12 mouse cellular contexts compared by ENCODE assay signal in genomic region chr1:72578351-72578750, GRCm38 (mm10). TPM values are rescaled to one million over a fixed set of nuclear protein-coding genes. Genes with fewer than 3 reads are reported as not detected.
DNase-seq lines count a peak whose midpoint lies in the region; ATAC-seq lines count a peak whose summit lies in the region.
"Had no signal": no experiment of that assay in that cellular context is flagged by ENCODE, and none has a peak within 500 bp of the region (broad histone marks: within the 10 kb centered on the region; RNA-seq: fewer than 3 reads in every experiment).

No protein-coding gene starts in this region.

- no peak overlapping the region for H3K9ac ChIP-seq in neural tube, embryonic 11.5 days (ENCODE audit: low read length)
- H3K9ac ChIP-seq in limb, embryonic 12.5 days (replicated peaks): no peak overlapping the region
- H3K9ac ChIP-seq: embryonic facial prominence, embryonic 12.5 days; liver, embryonic 13.5 days had no signal

- H3K9me3 ChIP-seq in neural tube, embryonic 11.5 days (ENCODE audit: control insufficient read depth, low read length): no peaks in the 10 kb centered on the region
- no peaks in the 10 kb centered on the region for H3K9me3 ChIP-seq in limb, embryonic 12.5 days
- H3K9me3 ChIP-seq: embryonic facial prominence, embryonic 12.5 days; liver, embryonic 13.5 days had no signal

- no peaks in the 10 kb centered on the region for H3K36me3 ChIP-seq in neural tube, embryonic 11.5 days (ENCODE audit: control insufficient read depth, insufficient read depth, low read length)
- H3K36me3 ChIP-seq in limb, embryonic 12.5 days: no peaks in the 10 kb centered on the region
- H3K36me3 ChIP-seq: embryonic facial prominence, embryonic 12.5 days; liver, embryonic 13.5 days had no signal

- no peak overlapping the region for H3K27ac ChIP-seq in neural tube, embryonic 11.5 days (ENCODE audit: low read depth, low read length)
- H3K27ac ChIP-seq in limb, embryonic 12.5 days: no peak overlapping the region
- H3K27ac ChIP-seq: embryonic facial prominence, embryonic 12.5 days; liver, embryonic 13.5 days had no signal

- H3K27me3 ChIP-seq in neural tube, embryonic 11.5 days (ENCODE audit: control insufficient read depth, insufficient read depth, low read length): no peaks in the 10 kb centered on the region
- H3K27me3 ChIP-seq in limb, embryonic 12.5 days: peaks cover 8% of the 10 kb centered on the region
- H3K27me3 ChIP-seq: embryonic facial prominence, embryonic 12.5 days had no signal

- DNase-seq in CD4-positive, CD25-positive, alpha-beta regulatory T cell, adult 2 months (ENCODE audit: low read depth, low spot score): peak; percentile 7
- DNase-seq in neural tube, embryonic 11.5 days (ENCODE audit: low spot score): no peak
- no peak for DNase-seq in neural tube, embryonic 10.5 days (ENCODE audit: extremely low spot score, low spot score)
- DNase-seq in right cerebral cortex, postnatal 25 days: peak; percentile 20
- no peak for DNase-seq in natural killer cell, adult 2 months (ENCODE audit: low spot score in 2 of 2)
- DNase-seq: kidney, postnatal 25 days; liver, embryonic 13.5 days had no signal

- H3K4me2 ChIP-seq in neural tube, embryonic 11.5 days (ENCODE audit: low read depth): peak overlapping the region; percentile 0; the same call in 1 of the 2 replicates
- H3K4me2 ChIP-seq in limb, embryonic 12.5 days: 0 out of 2 replicates have a peak overlapping the region, but pooled peaks have one; percentile 15
- H3K4me2 ChIP-seq: liver, embryonic 13.5 days had no signal

- no peak for ATAC-seq in CD4-positive, CD25-positive, alpha-beta regulatory T cell, adult 4 months
- ATAC-seq in neural tube, embryonic 11.5 days (ENCODE audit: insufficient read depth, low FRiP score, low TSS enrichment): no peak
- ATAC-seq in limb, embryonic 12.5 days (ENCODE audit: insufficient number of reproducible peaks, insufficient read depth, low FRiP score, low TSS enrichment, low read depth): no peak
- ATAC-seq in erythroblast, adult 5-6 weeks (replicated peaks; ENCODE audit: low FRiP score, poor library complexity, severe bottlenecking): no peak

- no peak overlapping the region for H3K4me3 ChIP-seq in neural tube, embryonic 11.5 days (ENCODE audit: low read depth, low read length)
- no peak overlapping the region for H3K4me3 ChIP-seq in limb, embryonic 12.5 days (replicated peaks)
- H3K4me3 ChIP-seq: embryonic facial prominence, embryonic 12.5 days; liver, embryonic 13.5 days had no signal

- WGBS in neural tube, embryonic 11.5 days: 37% methylated on average over 15 of the region's 15 CpGs
- WGBS in limb, embryonic 12.5 days: 40% methylated on average over 15 of the region's 15 CpGs

- H3K4me1 ChIP-seq in neural tube, embryonic 11.5 days (ENCODE audit: control insufficient read depth, insufficient read depth, low read length): peaks cover 16% of the 10 kb centered on the region; the same call in 1 of the 2 replicates
- H3K4me1 ChIP-seq in limb, embryonic 12.5 days (replicated peaks): peaks cover 18% of the 10 kb centered on the region

RNA-seq across cellular contexts. Expression of gene Smarcal1, which starts 4.7 kb away (rescaled TPM):
- polyA plus RNA-seq in CD4-positive, CD25-positive, alpha-beta regulatory T cell, adult 4 months (2017; shearing (Covaris generic)): 10 to 100 TPM; 13.9 to 21.5 TPM
- polyA plus RNA-seq in neural tube, embryonic 11.5 days (2014; fragmentation: Nextera tagmentation; extraction: Ambion mirVana): 33.5 and 34.2 TPM in 2 replicates
- polyA plus RNA-seq in limb, embryonic 12.5 days (2016; fragmentation: Nextera tagmentation; extraction: Ambion mirVana): 29.6 and 34.7 TPM in 2 replicates
- total RNA-seq in erythroblast, adult 5-6 weeks (2015; ENCODE audit: low replicate concordance): 6.1 and 14.0 TPM in 2 replicates
- 6.6 and 10.5 TPM in 2 replicates for total RNA-seq in erythroblast, adult 5-6 weeks (2017; ENCODE audit: low replicate concordance)

RNA-seq across cellular contexts. Expression of gene March4, which starts 41.6 kb away (rescaled TPM):
- not detected for polyA plus RNA-seq in CD4-positive, CD25-positive, alpha-beta regulatory T cell, adult 4 months (2017; shearing (Covaris generic))
- polyA plus RNA-seq in neural tube, embryonic 11.5 days (2014; fragmentation: Nextera tagmentation; extraction: Ambion mirVana): 3.1 and 3.4 TPM in 2 replicates
- polyA plus RNA-seq in limb, embryonic 12.5 days (2016; fragmentation: Nextera tagmentation; extraction: Ambion mirVana): not detected in 2 replicates
- not detected in 2 replicates for total RNA-seq in erythroblast, adult 5-6 weeks (2015; ENCODE audit: low replicate concordance)
- not detected in 2 replicates for total RNA-seq in erythroblast, adult 5-6 weeks (2017; ENCODE audit: low replicate concordance)
- total RNA-seq: neutrophil, adult 5-6 weeks had no signal
- polyA plus RNA-seq: liver, embryonic 13.5 days had no signal

Comparison
In these comparisons a context has a peak if more than half of its experiments do, and no peak if none do; other contexts are left out.
1. DNase-seq: peak in CD4-positive, CD25-positive, alpha-beta regulatory T cell, adult 2 months (single experiment) and right cerebral cortex, postnatal 25 days (single experiment); none in neural tube, embryonic 11.5 days (single experiment), neural tube, embryonic 10.5 days (single experiment) and natural killer cell, adult 2 months (0 of 2).